Mouse (Mus musculus): ENCODE results near the gene Cabp2.

- TF ChIP-seq CTCF (IDR thresholded peaks at IDR 0.05; ENCODE audit: control insufficient read depth, insufficient read depth, insufficient read length) (no peak), MYOD1 (IDR thresholded peaks at IDR 0.05; ENCODE audit: control insufficient read depth, insufficient read length, low read depth) (no peak), USF1 (IDR thresholded peaks at IDR 0.05; ENCODE audit: low read depth) (no peak), MYOG (IDR thresholded peaks at IDR 0.05; ENCODE audit: control insufficient read depth, extremely low read depth, insufficient read length) (no peak)
These were observed 30.9 kb downstream of the Cabp2 start for GRCm38 (mm10) chr19:4112063-4112960.

Data from C2C12 (cell line).